Mouse (Mus musculus) embryonic fibroblast, embryonic 13.5 days (primary cell): Measurements from ENCODE around the gene Lipi.

Experiments
- CTCF ChIP-seq: IDR thresholded peaks from 2 replicates; pipeline ENCODE4 v1.5.1; 2011; ENCODE audit warnings: mild to moderate bottlenecking, control low read depth, low read length, moderate library complexity, borderline replicate concordance; ENCODE audit not compliant: insufficient read depth
- POLR2A ChIP-seq: IDR thresholded peaks from 2 replicates; pipeline ENCODE4 v1.6.1; 2011; ENCODE audit warnings: low read depth, mild to moderate bottlenecking, control low read depth, low read length, moderate library complexity

- TF ChIP-seq CTCF (no peak), POLR2A (no peak)
Measured at GRCm38 (mm10) chr16:75562910-75563309, 23.0 kb downstream of the Lipi start.
